ENCODE assay signal across 11 mouse cellular contexts in the genomic region with DNA sequence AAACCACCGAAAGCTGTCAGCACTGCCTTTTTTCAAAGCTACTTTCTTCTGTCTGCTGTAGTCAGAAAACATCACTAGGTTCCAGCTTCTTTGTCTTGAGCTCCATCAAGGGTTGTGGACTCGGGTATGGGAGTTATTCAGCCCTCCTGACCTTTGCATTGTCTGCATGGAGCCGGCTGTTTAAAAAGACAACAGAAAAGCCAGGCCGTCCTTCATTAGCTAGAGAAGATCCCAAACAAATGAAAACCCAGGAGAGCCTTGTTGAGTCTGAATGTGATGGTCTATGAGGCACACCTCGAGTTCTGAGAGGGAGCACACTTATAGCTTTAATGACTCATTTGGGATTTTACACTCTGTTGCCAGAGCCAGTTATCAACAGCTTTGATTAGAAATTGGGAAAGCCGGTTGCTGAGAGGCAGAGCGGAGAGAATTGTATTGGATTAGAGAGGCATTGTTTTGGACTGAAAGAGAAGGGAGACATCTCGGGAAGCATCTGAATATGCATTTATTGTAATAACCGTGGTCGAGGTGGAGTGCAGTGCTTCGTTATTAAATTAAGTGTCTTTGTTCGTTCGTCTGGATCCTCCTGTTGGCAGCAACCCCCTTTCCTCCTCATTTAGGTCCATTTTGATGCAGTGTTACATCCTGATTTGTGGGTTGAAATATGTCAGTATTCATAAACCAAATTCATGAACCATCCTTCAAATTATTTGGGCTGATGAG.
DNase-seq lines count a peak whose midpoint lies in the region; ATAC-seq and TF ChIP-seq lines count a peak whose summit lies in the region.
"Had no signal": no experiment of that assay in that cellular context is flagged by ENCODE, and none has a peak within 500 bp of the region (broad histone marks: within the 10 kb centered on the region; RNA-seq: fewer than 3 reads in every experiment).

No protein-coding gene starts in this region.

- no peak overlapping the region for H3K9ac ChIP-seq in intestine, embryonic 16.5 days (ENCODE audit: low read depth, low read length)
- H3K9ac ChIP-seq in intestine, postnatal 0 days (ENCODE audit: low read depth, low read length), result no peak overlapping the region
- H3K9ac ChIP-seq in embryonic facial prominence, embryonic 14.5 days (ENCODE audit: low read depth, low read length), result no peak overlapping the region
- H3K9ac ChIP-seq in stomach, embryonic 14.5 days (replicated peaks; ENCODE audit: low read depth, low read length), result no peak overlapping the region
- H3K9ac ChIP-seq: limb, embryonic 12.5 days had no signal

- no peaks in the 10 kb centered on the region for H3K27me3 ChIP-seq in intestine, embryonic 16.5 days (replicated peaks; ENCODE audit: control insufficient read depth, insufficient read depth, low read length)
- H3K27me3 ChIP-seq in intestine, postnatal 0 days (replicated peaks; ENCODE audit: control insufficient read depth, insufficient read depth, low read length), result no peaks in the 10 kb centered on the region
- no peaks in the 10 kb centered on the region for H3K27me3 ChIP-seq in embryonic facial prominence, embryonic 14.5 days (replicated peaks; ENCODE audit: control insufficient read depth, insufficient read depth, low read length)
- H3K27me3 ChIP-seq in stomach, embryonic 14.5 days (ENCODE audit: control insufficient read depth, insufficient read depth, low read length), result no peaks in the 10 kb centered on the region
- H3K27me3 ChIP-seq: limb, embryonic 12.5 days had no signal

- no peak overlapping the region for H3K27ac ChIP-seq in intestine, embryonic 16.5 days (ENCODE audit: low read length)
- H3K27ac ChIP-seq in intestine, postnatal 0 days (ENCODE audit: low read depth, low read length), result no peak overlapping the region
- no peak overlapping the region for H3K27ac ChIP-seq in embryonic facial prominence, embryonic 14.5 days (replicated peaks; ENCODE audit: low read depth, low read length)
- H3K27ac ChIP-seq in stomach, embryonic 14.5 days (ENCODE audit: low read length), result no peak overlapping the region
- H3K27ac ChIP-seq: limb, embryonic 12.5 days had no signal

- H3K4me3 ChIP-seq in intestine, embryonic 16.5 days (ENCODE audit: low read length), result no peak overlapping the region
- no peak overlapping the region for H3K4me3 ChIP-seq in intestine, postnatal 0 days (ENCODE audit: low read depth, low read length)
- no peak overlapping the region for H3K4me3 ChIP-seq in embryonic facial prominence, embryonic 14.5 days (ENCODE audit: low read depth, low read length)
- H3K4me3 ChIP-seq in stomach, embryonic 14.5 days (ENCODE audit: low read depth, low read length), result no peak overlapping the region
- H3K4me3 ChIP-seq: limb, embryonic 12.5 days had no signal

- H3K4me1 ChIP-seq in intestine, embryonic 16.5 days (ENCODE audit: control insufficient read depth, insufficient read depth, low read length), result peaks cover 3% of the 10 kb centered on the region; the same call in 1 of the 2 replicates
- no peaks in the 10 kb centered on the region for H3K4me1 ChIP-seq in intestine, postnatal 0 days (replicated peaks; ENCODE audit: control insufficient read depth, insufficient read depth, low read length)
- peaks cover 12% of the 10 kb centered on the region for H3K4me1 ChIP-seq in embryonic facial prominence, embryonic 14.5 days (ENCODE audit: control insufficient read depth, insufficient read depth, low read length)
- 0 out of 2 replicates have a peak, but pooled peaks cover 7% of the 10 kb centered on the region for H3K4me1 ChIP-seq in stomach, embryonic 14.5 days (ENCODE audit: control insufficient read depth, insufficient read depth, low read length)
- H3K4me1 ChIP-seq: limb, embryonic 12.5 days had no signal

- 67% methylated on average over 13 of the region's 13 CpGs for WGBS in intestine, embryonic 16.5 days
- WGBS in intestine, postnatal 0 days, result 70% methylated on average over 13 of the region's 13 CpGs
- WGBS in embryonic facial prominence, embryonic 14.5 days, result 53% methylated on average over 13 of the region's 13 CpGs
- 69% methylated on average over 13 of the region's 13 CpGs for WGBS in stomach, embryonic 14.5 days

- no peak for ATAC-seq in intestine, embryonic 16.5 days
- ATAC-seq in intestine, postnatal 0 days, result no peak
- ATAC-seq in embryonic facial prominence, embryonic 14.5 days (ENCODE audit: low read depth), result peak; percentile 27; the same call in 1 of the 2 replicates
- ATAC-seq in stomach, embryonic 14.5 days (ENCODE audit: insufficient number of reproducible peaks, insufficient read depth, low FRiP score, low read depth), result no peak
- ATAC-seq in megakaryocyte-erythroid progenitor cell, adult 5-6 weeks (replicated peaks; ENCODE audit: low FRiP score, low TSS enrichment, poor library complexity, severe bottlenecking), result no peak

- DNase-seq in embryonic facial prominence, embryonic 14.5 days (ENCODE audit: low spot score), result peak; percentile 31
- DNase-seq in mesoderm, embryonic 11.5 days (ENCODE audit: low read depth, low spot score), result peak; percentile 50
- no peak for DNase-seq in B cell, adult 2 months
- DNase-seq in adrenal gland, postnatal 36 days, result no peak
- DNase-seq: cerebellum, postnatal 36 days; heart, postnatal 4 days had no signal

- no peak for TF ChIP-seq CTCF in intestine, postnatal 0 days (IDR thresholded peaks at IDR 0.05; ENCODE audit: low read depth)

- H3K36me3 ChIP-seq in intestine, embryonic 16.5 days (ENCODE audit: control insufficient read depth, insufficient read depth, low read length), result no peaks in the 10 kb centered on the region
- no peaks in the 10 kb centered on the region for H3K36me3 ChIP-seq in intestine, postnatal 0 days (ENCODE audit: control insufficient read depth, insufficient read depth)
- H3K36me3 ChIP-seq in embryonic facial prominence, embryonic 14.5 days (ENCODE audit: control insufficient read depth, insufficient read depth, low read length), result no peaks in the 10 kb centered on the region
- H3K36me3 ChIP-seq in stomach, embryonic 14.5 days (ENCODE audit: control insufficient read depth, insufficient read depth, low read length), result no peaks in the 10 kb centered on the region
- H3K36me3 ChIP-seq: limb, embryonic 12.5 days had no signal

- no peaks in the 10 kb centered on the region for H3K9me3 ChIP-seq in intestine, embryonic 16.5 days (ENCODE audit: control insufficient read depth, low read length)
- no peaks in the 10 kb centered on the region for H3K9me3 ChIP-seq in intestine, postnatal 0 days (ENCODE audit: control insufficient read depth)
- H3K9me3 ChIP-seq in embryonic facial prominence, embryonic 14.5 days (ENCODE audit: control insufficient read depth, low read length), result no peaks in the 10 kb centered on the region
- H3K9me3 ChIP-seq in stomach, embryonic 14.5 days (ENCODE audit: control insufficient read depth, low read depth, low read length), result no peaks in the 10 kb centered on the region
- H3K9me3 ChIP-seq: limb, embryonic 12.5 days had no signal

- peak overlapping the region; percentile 46; the same call in 1 of the 2 replicates for H3K4me2 ChIP-seq in intestine, embryonic 16.5 days (ENCODE audit: low read depth, low read length)
- H3K4me2 ChIP-seq in intestine, postnatal 0 days (replicated peaks; ENCODE audit: low read depth), result no peak overlapping the region
- no peak overlapping the region for H3K4me2 ChIP-seq in embryonic facial prominence, embryonic 14.5 days (ENCODE audit: low read depth, low read length)
- 0 out of 2 replicates have a peak overlapping the region, but pooled peaks have one; percentile 27 for H3K4me2 ChIP-seq in stomach, embryonic 14.5 days (replicated peaks; ENCODE audit: low read depth, low read length)
- H3K4me2 ChIP-seq: limb, embryonic 12.5 days had no signal

Comparison
In these comparisons a context has a peak if more than half of its experiments do, and no peak if none do; other contexts are left out.
1. H3K4me2 ChIP-seq: peak in intestine, embryonic 16.5 days (single experiment) and stomach, embryonic 14.5 days (single experiment); none in intestine, postnatal 0 days (single experiment) and embryonic facial prominence, embryonic 14.5 days (single experiment).
2. DNase-seq: peak in embryonic facial prominence, embryonic 14.5 days (single experiment) and mesoderm, embryonic 11.5 days (single experiment); none in B cell, adult 2 months (0 of 2) and adrenal gland, postnatal 36 days (0 of 2).